Mouse (Mus musculus) embryo, embryonic 9.5 days (tissue): ENCODE measurements around the gene Gm17304.

Experiments used
- DNase-seq: peaks from one replicate; pipeline ENCODE4 v3.0.0-alpha.2; 2017; ENCODE audit errors: extremely low spot score

Gm17304 gene

DNA sequence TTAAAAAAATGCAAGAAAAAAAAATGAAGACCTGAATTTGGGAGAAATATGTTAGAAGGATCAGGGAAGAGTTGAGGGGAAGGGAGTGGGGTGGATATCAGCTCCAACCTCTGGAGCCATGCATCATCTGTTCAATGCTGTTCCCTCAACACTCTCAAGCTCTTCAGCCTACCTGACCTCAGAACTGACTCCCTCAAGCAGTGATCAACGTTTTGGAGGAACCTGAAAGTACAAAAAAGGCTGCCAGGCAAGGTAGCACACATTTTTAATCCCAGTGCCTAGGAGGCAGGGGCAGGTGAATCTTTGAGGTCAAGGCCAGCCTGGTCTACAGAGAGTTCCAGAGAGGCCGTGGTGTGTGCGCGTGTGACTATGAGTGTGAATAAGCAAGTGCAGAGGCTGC lies at the start of gene Gm17304:
Gene Gm17304, plus strand, starts transcription at position 301 of the 400 bp plus-strand sequence.
- no peak for DNase-seq

GRCm38 (mm10) chr5:106560631-106561498 lies 48.0 kb upstream of the Gm17304 start:
- peak; percentile 32 for DNase-seq

GRCm38 (mm10) chr5:106561499-106561822 lies 47.4 kb upstream of the Gm17304 start:
- no peak for DNase-seq

DNA sequence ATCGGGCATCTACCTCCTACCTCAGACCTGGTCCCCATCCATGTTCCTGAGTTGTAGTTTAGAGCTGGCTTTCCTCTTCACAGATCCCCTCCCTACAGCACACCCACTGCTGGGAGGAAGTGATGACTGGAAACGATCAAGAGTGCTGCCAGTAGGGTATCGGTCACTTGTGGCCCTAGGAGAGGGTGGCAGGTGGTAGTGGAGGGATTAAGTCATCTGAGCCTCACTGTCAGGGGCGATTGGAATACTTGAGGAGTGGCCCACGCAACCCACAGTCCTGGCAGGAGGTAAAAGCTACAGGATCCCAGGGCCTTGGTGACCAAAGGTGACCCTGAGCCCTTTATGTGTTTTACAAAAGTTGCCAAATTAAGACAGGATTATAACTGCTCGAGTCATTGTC lies 42.9 kb upstream of the Gm17304 start:
- DNase-seq: no peak

GRCm38 (mm10) chr5:106573742-106574559 lies 34.9 kb upstream of the Gm17304 start:
- no peak for DNase-seq

GRCm38 (mm10) chr5:106574560-106574946 lies 34.3 kb upstream of the Gm17304 start:
- DNase-seq: peak; percentile 91

DNA sequence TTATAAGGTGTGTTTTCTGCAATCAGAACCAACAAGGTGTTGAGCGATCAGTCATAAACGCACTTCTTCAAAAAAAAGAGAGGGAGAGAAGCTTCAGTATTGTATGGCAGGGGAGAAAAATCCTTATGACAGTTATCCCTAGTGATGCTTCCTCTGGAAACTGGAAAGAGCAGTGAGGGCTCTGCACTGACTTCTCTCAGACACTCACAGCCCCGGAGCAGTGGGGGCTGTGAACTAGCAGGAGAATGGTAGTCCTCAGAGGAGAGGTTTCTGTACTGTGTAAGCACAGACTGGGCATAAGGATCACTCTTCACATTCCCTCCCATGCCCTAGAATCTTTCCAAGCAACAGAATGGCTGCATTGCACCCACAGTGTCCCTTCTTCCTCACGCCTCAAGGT lies 33.8 kb upstream of the Gm17304 start:
- DNase-seq: no peak

DNA sequence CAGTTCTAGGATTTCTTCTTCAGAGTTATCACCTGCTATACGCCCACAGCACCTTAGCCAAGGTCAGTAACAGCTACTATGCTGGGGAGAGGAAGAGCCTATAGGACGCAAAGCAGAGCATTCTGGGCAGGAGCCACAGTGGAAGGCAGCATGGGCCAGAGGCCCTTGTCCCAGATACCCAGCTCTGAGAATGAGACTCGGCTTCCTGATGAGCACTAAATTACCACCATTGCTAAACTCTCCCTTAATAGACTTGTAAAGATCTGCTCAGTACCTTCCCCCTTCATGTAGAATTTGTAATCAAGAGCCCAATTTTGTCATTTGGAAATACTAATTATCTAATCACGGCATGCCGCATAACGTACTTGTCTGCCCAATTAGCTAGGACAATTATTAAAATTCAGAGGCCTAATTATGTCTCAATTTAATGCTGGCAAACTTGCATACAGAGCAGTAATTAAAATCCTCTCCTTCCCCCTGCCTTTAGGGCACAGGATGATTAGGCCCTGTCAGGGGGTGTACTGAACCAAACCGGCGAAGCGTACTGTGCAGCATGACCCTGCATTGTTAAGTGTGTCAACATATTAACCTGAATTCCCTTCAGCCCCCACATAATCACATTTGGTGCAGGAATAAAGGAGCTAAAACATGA lies 31.5 kb upstream of the Gm17304 start:
- DNase-seq: no peak

- no peak for DNase-seq
These were observed 28.0 kb upstream of the Gm17304 start for GRCm38 (mm10) chr5:106580943-106581342.

GRCm38 (mm10) chr5:106589006-106589405 lies 19.9 kb upstream of the Gm17304 start:
- no peak for DNase-seq

DNA sequence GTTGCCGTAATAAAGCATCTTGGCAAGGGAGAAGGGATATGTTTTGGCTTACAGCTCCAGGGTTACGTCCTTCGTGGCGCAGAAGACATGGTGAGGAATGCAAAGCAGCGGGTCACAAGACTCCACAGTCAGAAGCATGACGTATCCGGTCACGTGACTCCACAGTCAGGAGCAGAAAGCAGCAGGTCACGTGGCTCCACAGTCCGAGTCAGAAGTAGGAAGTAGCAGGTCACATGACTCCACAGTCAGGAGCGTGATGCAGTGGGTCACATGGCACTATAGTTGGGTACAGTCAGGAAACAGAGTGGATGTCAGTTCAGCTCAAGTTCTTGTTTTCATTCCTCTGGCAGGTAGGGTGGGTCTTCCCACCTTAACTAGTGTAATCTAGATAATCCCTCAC lies 19.2 kb upstream of the Gm17304 start:
- DNase-seq: no peak

DNA sequence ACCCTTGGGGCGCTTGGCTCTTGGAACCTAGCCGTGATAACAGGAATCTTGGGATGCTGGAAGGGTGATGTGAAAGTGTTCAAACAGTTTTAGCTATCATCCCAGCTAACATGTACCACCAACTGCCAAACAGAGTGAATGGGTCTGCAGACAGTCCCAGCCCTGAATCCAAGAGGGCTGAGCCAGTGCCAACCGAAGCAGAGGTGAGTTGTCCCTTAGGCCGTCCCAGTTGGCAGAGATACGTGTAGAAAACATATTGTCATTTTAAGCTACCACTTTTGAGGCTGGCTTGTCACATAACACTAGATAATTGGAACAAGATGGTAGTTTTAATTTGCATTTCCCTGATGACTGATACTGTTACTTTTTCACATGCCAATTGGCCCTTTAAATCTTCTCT lies 18.2 kb upstream of the Gm17304 start:
- no peak for DNase-seq

GRCm38 (mm10) chr5:106594388-106594787 lies 14.5 kb upstream of the Gm17304 start:
- no peak for DNase-seq

- no peak for DNase-seq
These were observed 11.4 kb upstream of the Gm17304 start for GRCm38 (mm10) chr5:106597472-106597871.

DNA sequence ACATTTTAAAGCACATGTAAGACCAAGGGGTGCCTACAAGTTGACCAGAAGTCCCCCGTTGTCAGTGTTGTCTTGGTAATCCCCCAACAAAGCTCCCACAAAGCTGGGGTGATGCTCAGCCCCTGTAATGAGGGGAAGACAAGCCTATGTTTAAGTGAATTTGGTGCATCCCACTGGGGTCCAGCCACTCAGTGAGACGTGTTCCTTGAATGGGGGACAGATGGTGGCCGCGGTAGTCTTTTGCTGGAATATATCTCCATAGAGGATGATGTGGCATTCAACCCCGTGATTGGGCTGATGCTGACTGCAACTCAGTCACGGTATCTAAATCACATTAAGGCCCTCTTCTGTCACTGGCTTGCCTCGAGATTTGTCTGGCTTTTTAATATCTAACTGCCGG lies 9.4 kb upstream of the Gm17304 start:
- no peak for DNase-seq

DNA sequence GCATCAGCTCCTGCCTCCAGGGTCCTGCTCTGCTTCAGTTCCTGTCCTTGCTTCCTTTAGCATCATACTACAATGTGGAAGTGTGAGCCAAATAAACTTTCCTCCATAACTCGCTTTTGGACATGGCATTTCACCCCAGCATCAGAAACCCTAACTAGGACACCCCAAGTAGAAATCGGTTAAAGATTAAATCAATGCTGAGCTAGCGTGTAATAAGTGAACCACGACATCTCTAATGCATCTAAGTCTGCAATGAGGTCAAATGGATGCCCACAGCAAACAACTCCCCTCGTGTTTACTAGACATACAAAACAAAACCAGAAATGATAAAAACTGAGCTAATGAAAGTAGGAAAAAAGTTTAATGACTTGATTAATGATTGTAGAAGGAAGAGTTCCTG lies 4.5 kb upstream of the Gm17304 start:
- DNase-seq: no peak

DNA sequence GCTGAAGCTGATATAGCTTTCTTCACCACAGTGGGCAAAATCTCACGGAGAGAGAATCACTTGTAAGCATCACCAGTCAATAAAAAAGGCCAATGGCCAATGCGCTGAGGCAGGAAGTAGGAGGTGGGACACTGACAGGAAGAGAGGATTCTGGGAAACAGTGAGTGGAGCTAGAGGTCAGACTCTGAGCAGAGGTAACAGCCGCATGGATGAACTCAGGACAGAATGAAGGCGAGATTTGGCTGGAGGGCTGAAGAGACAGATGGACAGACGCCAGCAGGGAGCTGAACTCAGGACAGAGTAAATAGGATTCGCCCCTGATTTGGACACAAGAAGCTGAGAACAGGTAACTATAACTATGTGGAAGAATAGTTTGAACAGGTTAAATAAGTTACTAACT lies 3.8 kb upstream of the Gm17304 start:
- no peak for DNase-seq

GRCm38 (mm10) chr5:106607081-106607480 lies 1.8 kb upstream of the Gm17304 start:
- no peak for DNase-seq

DNA sequence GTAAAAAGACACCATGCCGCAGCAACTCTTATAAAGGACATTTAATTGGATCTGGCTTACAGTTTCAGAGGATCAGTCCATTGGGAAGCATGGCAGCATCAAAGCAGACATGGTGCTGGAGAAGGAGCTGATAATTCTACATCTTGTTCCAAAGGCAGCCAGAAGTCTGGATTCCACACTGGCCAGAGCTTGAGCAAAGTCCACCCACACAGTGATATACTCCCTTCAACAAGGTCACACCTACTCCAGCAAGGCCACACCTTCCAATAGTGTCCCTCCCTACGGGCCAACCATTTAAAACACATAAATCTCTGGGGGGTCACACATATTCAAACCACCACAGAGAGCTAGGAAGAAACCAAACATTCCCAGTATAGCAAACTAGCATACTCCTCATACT lies 3.3 kb downstream of the Gm17304 start:
- no peak for DNase-seq

DNA sequence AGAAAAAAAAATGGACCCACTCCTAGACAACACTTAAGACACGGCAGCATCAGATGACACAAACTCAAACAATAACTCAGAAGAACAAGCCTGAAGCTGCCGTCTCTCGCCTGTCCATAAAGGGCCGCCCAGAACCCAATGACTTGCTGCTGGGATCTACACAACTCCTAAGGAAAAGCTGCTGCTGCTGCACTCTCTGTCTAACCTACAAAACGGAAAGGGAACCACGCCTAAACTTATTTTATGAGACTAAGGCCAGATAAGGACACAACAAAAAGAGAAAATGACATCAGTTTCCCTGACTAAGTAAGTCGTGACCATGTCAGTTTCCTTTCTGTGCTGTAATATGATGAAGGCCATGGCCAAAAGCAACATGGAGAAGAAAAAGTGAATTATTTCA lies 5.7 kb downstream of the Gm17304 start:
- no peak for DNase-seq

GRCm38 (mm10) chr5:106615006-106615405 lies 6.1 kb downstream of the Gm17304 start:
- no peak for DNase-seq

- DNase-seq: no peak
These were observed 11.5 kb downstream of the Gm17304 start for GRCm38 (mm10) chr5:106620446-106620845.

GRCm38 (mm10) chr5:106622193-106622592 lies 13.3 kb downstream of the Gm17304 start:
- DNase-seq: no peak
